Mouse (Mus musculus) urinary bladder, postnatal 10 days (tissue): ENCODE results near the gene Gdpd5.

Source experiments
- DNase-seq: peaks from one replicate; pipeline ENCODE4 v3.0.0; 2022; ENCODE audit warnings: low spot score

The Gdpd5 gene

GRCm38 (mm10) chr7:99381214-99382087, at the start of gene Gdpd5:
Gene Gdpd5 (plus strand): TSS chr7:99381414.
- DNase-seq, result peak; percentile 98

- peak; percentile 70 for DNase-seq
Measured at GRCm38 (mm10) chr7:99332774-99333480, 48.3 kb upstream of the Gdpd5 start.

GRCm38 (mm10) chr7:99340736-99341135, 40.5 kb upstream of the Gdpd5 start:
- DNase-seq, result no peak

- no peak for DNase-seq
Measured at GRCm38 (mm10) chr7:99343577-99343976, 37.6 kb upstream of the Gdpd5 start.

- no peak for DNase-seq
Measured at GRCm38 (mm10) chr7:99347268-99347667, 33.9 kb upstream of the Gdpd5 start.

GRCm38 (mm10) chr7:99348883-99349282, 32.3 kb upstream of the Gdpd5 start:
- no peak for DNase-seq

- no peak for DNase-seq
Measured at GRCm38 (mm10) chr7:99349782-99350720, 31.2 kb upstream of the Gdpd5 start.

GRCm38 (mm10) chr7:99351104-99351801, 30.0 kb upstream of the Gdpd5 start:
- no peak for DNase-seq

GRCm38 (mm10) chr7:99351802-99352517, 29.3 kb upstream of the Gdpd5 start:
- DNase-seq, result no peak

GRCm38 (mm10) chr7:99352526-99353400, 28.5 kb upstream of the Gdpd5 start, which contains the start of gene Serpinh1:
Gene Serpinh1 (minus strand): TSS chr7:99353239.
- peak; percentile 66 for DNase-seq

GRCm38 (mm10) chr7:99355731-99356131, 25.5 kb upstream of the Gdpd5 start:
- DNase-seq, result no peak

GRCm38 (mm10) chr7:99356244-99356930, 24.8 kb upstream of the Gdpd5 start:
- no peak for DNase-seq

- DNase-seq, result no peak
Measured at GRCm38 (mm10) chr7:99357201-99357600, 24.0 kb upstream of the Gdpd5 start.

- no peak for DNase-seq
Measured at GRCm38 (mm10) chr7:99358371-99358770, 22.8 kb upstream of the Gdpd5 start.

- DNase-seq, result no peak
Measured at GRCm38 (mm10) chr7:99360021-99360802, 21.0 kb upstream of the Gdpd5 start.

GRCm38 (mm10) chr7:99360803-99361414, 20.3 kb upstream of the Gdpd5 start:
- DNase-seq, result no peak

GRCm38 (mm10) chr7:99362137-99362536, 19.1 kb upstream of the Gdpd5 start:
- no peak for DNase-seq

GRCm38 (mm10) chr7:99365069-99365468, 16.1 kb upstream of the Gdpd5 start:
- no peak for DNase-seq
